Comparison of ENCODE assay signal across 31 mouse cellular contexts in genomic region chr3:138498731-138499130, GRCm38 (mm10).
"Had no signal": no experiment of that assay in that cellular context is flagged by ENCODE, and none has a peak within 500 bp of the region (broad histone marks: within the 10 kb centered on the region; RNA-seq: fewer than 3 reads in every experiment).

No protein-coding gene starts in this region.

- H3K9me3 ChIP-seq: limb, embryonic 10.5 days; limb, embryonic 13.5 days; limb, embryonic 15.5 days; liver, embryonic 12.5 days; liver, embryonic 13.5 days; liver, embryonic 15.5 days; lung, embryonic 15.5 days; midbrain, embryonic 12.5 days; midbrain, embryonic 13.5 days; midbrain, embryonic 15.5 days; neural tube, embryonic 12.5 days; neural tube, embryonic 13.5 days had no signal

- DNase-seq: left cerebral cortex, postnatal 4 days; liver; liver, embryonic 13.5 days; liver, postnatal 0 days; lung, adult 18-20 months; lung, adult 2 months; lung, embryonic 14.5 days; lung, postnatal 10 days; lung, postnatal 14 days; lung, postnatal 36 days; lung, postnatal 4 days; midbrain, embryonic 14.5 days had no signal

- H3K27me3 ChIP-seq: limb, embryonic 12.5 days; limb, embryonic 13.5 days; limb, embryonic 15.5 days; liver, embryonic 12.5 days; liver, embryonic 13.5 days; liver, embryonic 15.5 days; lung, embryonic 15.5 days; megakaryocyte, embryonic 14.5 days; midbrain, embryonic 12.5 days; midbrain, embryonic 13.5 days; midbrain, embryonic 15.5 days; neural tube, embryonic 12.5 days; neural tube, embryonic 13.5 days had no signal

- ATAC-seq: liver, embryonic 12.5 days; liver, postnatal 0 days; lung, postnatal 0 days; midbrain, embryonic 13.5 days; midbrain, embryonic 15.5 days had no signal

- H3K4me3 ChIP-seq: left cerebral cortex, adult 2 months; limb, embryonic 10.5 days; limb, embryonic 12.5 days; limb, embryonic 13.5 days; limb, embryonic 15.5 days; liver, embryonic 12.5 days; liver, embryonic 13.5 days; liver, embryonic 15.5 days; lung, embryonic 15.5 days; megakaryocyte, embryonic 14.5 days; midbrain, embryonic 12.5 days; midbrain, embryonic 13.5 days; midbrain, embryonic 15.5 days; myocyte; neural tube, embryonic 12.5 days; neural tube, embryonic 13.5 days had no signal

- H3K9ac ChIP-seq: limb, embryonic 12.5 days; limb, embryonic 13.5 days; limb, embryonic 15.5 days; liver, embryonic 12.5 days; liver, embryonic 13.5 days; liver, embryonic 14.5 days; liver, embryonic 15.5 days; liver, postnatal 0 days; lung, embryonic 14.5 days; lung, embryonic 15.5 days; midbrain, embryonic 12.5 days; midbrain, embryonic 13.5 days; midbrain, embryonic 15.5 days; neural tube, embryonic 12.5 days; neural tube, embryonic 13.5 days had no signal

- H3K27ac ChIP-seq: left cerebral cortex, adult 2 months; limb, embryonic 10.5 days; limb, embryonic 12.5 days; limb, embryonic 13.5 days; limb, embryonic 15.5 days; liver, embryonic 12.5 days; liver, embryonic 13.5 days; liver, embryonic 14.5 days; liver, embryonic 15.5 days; lung, embryonic 15.5 days; macrophage; midbrain, embryonic 12.5 days; midbrain, embryonic 13.5 days; midbrain, embryonic 15.5 days; neural tube, embryonic 12.5 days; neural tube, embryonic 13.5 days had no signal

- H3K4me1 ChIP-seq: limb, embryonic 12.5 days; limb, embryonic 13.5 days; limb, embryonic 15.5 days; lung, embryonic 15.5 days; midbrain, embryonic 15.5 days had no signal

- H3K36me3 ChIP-seq: limb, embryonic 10.5 days; limb, embryonic 12.5 days; limb, embryonic 13.5 days; limb, embryonic 15.5 days; liver, embryonic 12.5 days; liver, embryonic 13.5 days; liver, embryonic 15.5 days; lung, embryonic 15.5 days; midbrain, embryonic 12.5 days; midbrain, embryonic 13.5 days; midbrain, embryonic 15.5 days; neural tube, embryonic 12.5 days; neural tube, embryonic 13.5 days had no signal

- H3K4me2 ChIP-seq: limb, embryonic 12.5 days; limb, embryonic 13.5 days; limb, embryonic 15.5 days; liver, embryonic 11.5 days; liver, embryonic 12.5 days; liver, embryonic 13.5 days; liver, embryonic 15.5 days; lung, embryonic 14.5 days; lung, embryonic 15.5 days; midbrain, embryonic 12.5 days; midbrain, embryonic 13.5 days; midbrain, embryonic 15.5 days; neural tube, embryonic 12.5 days; neural tube, embryonic 13.5 days had no signal
